Mouse (Mus musculus) megakaryocyte, adult 5-6 weeks (primary cell): ENCODE measurements around the gene Lmod1. TPM values are rescaled to one million over a fixed set of nuclear protein-coding genes. Genes with fewer than 3 reads are reported as not detected.

ENCODE experiments used
- ATAC-seq: 2 replicates; pipeline ENCODE4 v1.8.0; 2016; ENCODE audit warnings: mild to moderate bottlenecking, inconsistent platforms; ENCODE audit not compliant: poor library complexity, severe bottlenecking
- total RNA-seq, 2 experiments: library from RNA; stranded (forward) in 1 of 2; stranded (reverse) in 1 of 2; fragments of 153-499, 151-499 nt in 1 of 2; fragments of 221-1000, 200-1000 nt in 1 of 2; gene quantifications; 2 replicates each; pipeline versions ENCODE4 v1.2.3 to v1.2.4; 2015 to 2017

Lmod1 gene
- total RNA-seq (2015): not detected in 2 replicates
- total RNA-seq (2017): not detected in 2 replicates

- no peak for ATAC-seq
Observed at GRCm38 (mm10) chr1:135324571-135324970, at the start of gene Lmod1. TSS of gene Lmod1 (plus strand) at chr1:135324807.

GRCm38 (mm10) chr1:135280646-135281045 is 44.0 kb upstream of the Lmod1 start:
- ATAC-seq: no peak

GRCm38 (mm10) chr1:135281841-135282240 is 42.8 kb upstream of the Lmod1 start:
- ATAC-seq: no peak

- ATAC-seq: peak; percentile 86
Observed at GRCm38 (mm10) chr1:135282536-135283286, 41.9 kb upstream of the Lmod1 start.

GRCm38 (mm10) chr1:135283287-135283825 is 41.3 kb upstream of the Lmod1 start:
- ATAC-seq: peak; percentile 22

GRCm38 (mm10) chr1:135283826-135284291 is 40.7 kb upstream of the Lmod1 start, which contains the start of gene Rnpep:
TSS of gene Rnpep (minus strand) at chr1:135284084.
- peak; percentile 61 for ATAC-seq

GRCm38 (mm10) chr1:135286311-135286710 is 38.3 kb upstream of the Lmod1 start:
- no peak for ATAC-seq

- ATAC-seq: no peak
Observed at GRCm38 (mm10) chr1:135290908-135291307, 33.7 kb upstream of the Lmod1 start.

GRCm38 (mm10) chr1:135311356-135311755 is 13.3 kb upstream of the Lmod1 start:
- no peak for ATAC-seq

GRCm38 (mm10) chr1:135312201-135312600 is 12.4 kb upstream of the Lmod1 start:
- no peak for ATAC-seq

GRCm38 (mm10) chr1:135313284-135314031 is 11.1 kb upstream of the Lmod1 start, which contains the start of gene Timm17a:
TSS of gene Timm17a (minus strand) at chr1:135313778.
- peak; percentile 99 for ATAC-seq

GRCm38 (mm10) chr1:135323367-135323901 is 1.2 kb upstream of the Lmod1 start:
- ATAC-seq: no peak

- no peak for ATAC-seq
Observed at GRCm38 (mm10) chr1:135325934-135326333, 1.3 kb downstream of the Lmod1 start.

GRCm38 (mm10) chr1:135328368-135328767 is 3.8 kb downstream of the Lmod1 start:
- no peak for ATAC-seq

GRCm38 (mm10) chr1:135330578-135330977 is 6.0 kb downstream of the Lmod1 start:
- no peak for ATAC-seq

GRCm38 (mm10) chr1:135341947-135342346 is 17.3 kb downstream of the Lmod1 start:
- no peak for ATAC-seq

- no peak for ATAC-seq
Observed at GRCm38 (mm10) chr1:135344026-135344425, 19.4 kb downstream of the Lmod1 start.

GRCm38 (mm10) chr1:135346891-135347290 is 22.3 kb downstream of the Lmod1 start:
- no peak for ATAC-seq

- ATAC-seq: no peak
Observed at GRCm38 (mm10) chr1:135347498-135348169, 23.0 kb downstream of the Lmod1 start.

GRCm38 (mm10) chr1:135351953-135352352 is 27.3 kb downstream of the Lmod1 start:
- no peak for ATAC-seq

- ATAC-seq: no peak
Observed at GRCm38 (mm10) chr1:135359071-135359470, 34.5 kb downstream of the Lmod1 start.
